Mouse (Mus musculus) MEL (cell line): ENCODE results near the gene Khnyn.

Experiments used
- GABPA ChIP-seq: IDR thresholded peaks from 2 replicates; pipeline ENCODE4 v1.6.1; 2012; ENCODE audit warnings: low read depth, mild to moderate bottlenecking, inconsistent platforms, low read length, improper control_type of control experiment, moderate library complexity
- TCF12 ChIP-seq: IDR thresholded peaks from 2 replicates; pipeline ENCODE4 v1.6.1; 2014; ENCODE audit warnings: low read depth, mild to moderate bottlenecking, inconsistent platforms, low read length, improper control_type of control experiment, moderate library complexity

DNA sequence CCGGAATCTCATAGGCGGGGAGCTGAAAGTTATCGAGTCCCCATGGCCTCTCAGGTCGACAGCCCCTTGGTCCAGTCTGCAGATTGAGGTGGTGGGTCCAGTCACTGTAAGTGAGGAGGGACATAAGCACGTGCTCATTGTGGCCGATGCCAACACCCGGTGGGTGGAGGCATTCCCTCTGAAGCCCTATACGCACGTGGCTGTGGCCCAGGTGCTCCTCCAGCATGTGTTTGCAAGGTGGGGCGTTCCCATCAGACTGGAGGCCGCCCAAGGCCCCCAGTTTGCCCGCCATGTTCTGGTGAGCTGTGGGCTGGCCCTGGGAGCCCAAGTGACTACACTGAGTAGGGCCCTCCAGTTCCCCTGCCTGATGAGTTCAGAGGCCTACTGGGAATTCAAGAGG lies 12.7 kb upstream of the Khnyn start:
- TF ChIP-seq GABPA (no peak), TCF12 (no peak)
